Mouse (Mus musculus) liver (tissue): Measurements from ENCODE around the gene Dclk1.

Experiments
- DNase-seq: peaks from one replicate; pipeline ENCODE4 v3.0.0-alpha.2; 2020; ENCODE audit warnings: mixed read lengths

The Dclk1 gene

DNA sequence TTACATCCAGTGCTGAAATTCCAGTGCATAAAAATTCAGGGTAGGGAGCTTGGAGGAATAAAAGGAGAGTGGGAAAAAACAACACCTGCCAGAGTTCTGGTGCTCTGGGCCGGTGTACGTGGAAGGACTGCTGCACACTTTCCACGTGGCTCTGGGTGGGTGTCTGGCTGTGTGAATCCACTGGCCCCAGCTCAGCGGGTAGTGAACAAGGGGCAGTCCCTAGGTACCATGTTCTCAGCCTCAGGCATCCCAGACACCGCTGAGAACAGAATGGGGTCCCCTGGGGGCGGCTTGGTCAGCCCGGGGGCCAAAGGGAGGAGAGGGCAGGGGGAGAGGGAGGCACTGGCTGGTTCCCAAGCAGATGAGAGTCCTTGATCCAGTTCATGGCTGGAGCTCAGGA lies 164.5 kb downstream of the Dclk1 start:
- DNase-seq, result no peak

DNA sequence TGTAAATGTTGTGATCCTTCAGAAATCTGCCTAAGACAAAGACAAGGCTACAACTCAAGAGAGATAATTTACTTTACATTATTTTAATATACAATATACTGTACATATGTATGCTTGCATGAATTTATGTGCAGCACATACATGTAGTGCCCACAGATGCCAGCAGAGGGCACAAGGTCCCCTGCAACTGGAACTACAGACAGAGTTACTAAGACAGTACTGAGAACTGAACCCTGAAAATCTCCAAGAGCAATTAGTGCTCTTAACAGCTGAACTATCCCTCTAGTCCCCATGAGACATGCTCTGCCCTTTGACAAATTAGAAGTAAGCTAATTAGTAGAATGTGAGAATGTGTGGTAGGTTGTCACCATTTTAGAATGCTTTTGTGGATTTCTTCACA lies 169.4 kb downstream of the Dclk1 start:
- DNase-seq, result no peak

DNA sequence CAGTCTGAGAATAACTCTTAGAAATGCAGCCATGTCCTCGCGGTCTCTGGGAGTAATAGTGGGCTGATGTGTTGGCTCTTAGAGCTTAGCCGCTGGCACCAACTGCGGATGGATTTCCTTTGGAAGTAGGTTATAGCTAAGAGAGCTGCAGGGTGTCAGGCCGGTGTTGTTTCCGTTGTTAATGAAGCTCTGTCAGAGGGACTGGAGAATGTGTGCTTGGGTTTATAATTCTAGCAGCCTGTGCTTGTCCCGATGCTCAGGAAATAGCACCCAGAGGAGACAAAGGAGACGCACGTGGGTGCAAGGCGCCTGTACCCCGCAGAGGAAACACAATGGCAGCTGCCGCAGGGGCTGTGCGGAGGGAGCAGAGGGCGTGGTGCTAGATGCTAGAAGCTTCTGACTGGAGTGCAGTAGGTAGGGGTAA lies 173.4 kb downstream of the Dclk1 start:
- DNase-seq, result no peak

DNA sequence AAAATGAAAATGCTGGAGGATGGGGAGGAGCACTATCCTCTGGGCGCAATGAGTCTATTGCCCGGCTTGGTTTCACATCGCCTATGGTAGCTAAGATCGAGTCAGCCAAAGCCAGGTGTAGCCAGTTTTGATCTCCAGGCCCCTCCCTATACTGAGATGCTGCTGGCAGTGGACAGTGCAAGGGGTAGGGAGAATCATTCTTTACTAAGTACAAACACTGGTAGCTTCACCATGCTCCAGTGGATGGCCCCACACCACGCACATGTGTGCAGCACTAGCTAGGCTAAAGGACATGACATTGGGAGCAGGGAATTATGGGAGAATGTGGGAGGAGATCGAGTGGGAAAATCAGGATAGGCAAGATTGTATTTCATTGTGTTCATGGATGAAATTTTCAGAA lies 176.7 kb downstream of the Dclk1 start:
- no peak for DNase-seq

DNA sequence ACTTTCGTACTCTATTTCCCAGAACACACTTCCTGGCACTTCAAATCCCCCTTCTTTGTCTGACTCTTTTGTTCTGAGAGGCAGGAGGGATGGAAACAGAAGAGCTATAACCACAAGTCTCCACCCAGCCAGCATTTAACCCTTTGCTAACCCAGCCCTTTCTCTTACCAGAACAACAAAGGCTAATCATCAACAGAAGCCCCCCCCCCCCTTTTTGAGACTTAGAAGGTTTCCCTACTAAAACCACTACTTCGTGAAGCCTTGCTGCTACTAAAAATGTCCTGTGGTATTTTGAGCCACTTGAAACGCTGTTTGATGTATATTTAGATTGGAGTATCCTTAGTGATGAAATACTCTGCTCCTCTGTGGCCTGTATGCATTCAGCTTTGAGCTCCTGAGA lies 177.2 kb downstream of the Dclk1 start:
- DNase-seq, result no peak

DNA sequence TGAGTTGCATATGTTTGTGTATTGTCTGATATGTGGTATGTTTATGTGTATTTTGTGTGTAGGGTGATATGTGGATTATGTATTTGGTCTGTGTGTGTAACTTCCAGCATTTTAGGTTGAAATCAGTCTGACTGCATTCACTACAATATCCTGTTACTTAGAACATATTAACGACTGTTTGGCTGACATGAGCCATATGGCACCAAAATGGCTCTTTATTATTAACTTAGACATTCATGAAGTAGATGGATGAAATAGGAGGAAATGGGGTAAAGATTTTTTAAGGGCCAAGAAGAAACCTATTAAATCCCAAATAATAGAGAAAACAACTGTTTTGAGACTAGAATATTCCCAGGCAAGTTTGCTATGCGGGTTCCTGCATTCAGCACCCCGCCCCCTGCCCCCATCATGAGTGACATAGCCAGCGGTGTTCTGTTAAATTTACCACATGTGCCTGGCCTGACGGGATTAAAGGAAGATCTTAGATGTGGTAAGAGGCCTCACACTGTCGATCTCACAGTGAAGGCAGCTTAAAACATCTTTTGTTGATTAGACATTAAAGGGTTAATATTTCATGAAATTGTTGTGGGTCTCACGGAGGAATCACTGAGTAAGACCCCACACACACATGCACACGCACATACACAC lies 178.4 kb downstream of the Dclk1 start:
- no peak for DNase-seq

DNA sequence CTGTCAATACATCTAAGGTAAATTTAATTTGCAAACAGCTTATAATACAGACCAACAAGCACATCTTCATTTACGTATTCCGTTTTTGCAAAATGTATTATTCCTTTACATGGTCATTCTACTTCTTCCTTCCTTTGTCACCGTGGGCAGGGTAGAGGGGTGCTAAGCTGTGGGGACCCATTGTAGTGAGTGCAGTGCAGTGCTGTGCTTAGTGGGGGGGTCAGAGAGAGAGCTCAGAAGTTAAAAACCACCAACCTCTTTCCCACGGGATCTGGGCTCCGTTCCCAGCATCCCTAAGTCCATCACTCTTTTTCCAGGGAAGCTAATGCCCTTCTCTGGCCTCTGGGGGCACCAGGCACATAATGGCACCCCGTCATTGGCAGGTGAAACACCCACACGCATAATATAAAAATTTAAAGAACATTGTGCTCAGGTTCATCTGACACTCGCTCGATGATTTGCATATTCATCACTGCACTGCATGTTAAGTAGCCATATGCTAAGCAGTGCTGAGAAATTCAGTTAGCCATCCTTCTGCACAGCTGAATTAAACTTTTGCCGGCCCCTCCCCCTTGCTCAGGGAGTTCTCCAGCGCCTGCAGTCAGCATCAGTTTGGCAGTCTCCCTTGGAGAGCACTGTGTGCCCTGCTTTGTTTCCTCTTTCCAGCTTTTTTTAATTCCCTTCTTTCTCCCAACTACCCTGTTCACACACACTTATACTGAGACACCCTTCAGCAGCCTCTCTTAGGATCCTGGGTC lies 181.7 kb downstream of the Dclk1 start:
- DNase-seq, result no peak

DNA sequence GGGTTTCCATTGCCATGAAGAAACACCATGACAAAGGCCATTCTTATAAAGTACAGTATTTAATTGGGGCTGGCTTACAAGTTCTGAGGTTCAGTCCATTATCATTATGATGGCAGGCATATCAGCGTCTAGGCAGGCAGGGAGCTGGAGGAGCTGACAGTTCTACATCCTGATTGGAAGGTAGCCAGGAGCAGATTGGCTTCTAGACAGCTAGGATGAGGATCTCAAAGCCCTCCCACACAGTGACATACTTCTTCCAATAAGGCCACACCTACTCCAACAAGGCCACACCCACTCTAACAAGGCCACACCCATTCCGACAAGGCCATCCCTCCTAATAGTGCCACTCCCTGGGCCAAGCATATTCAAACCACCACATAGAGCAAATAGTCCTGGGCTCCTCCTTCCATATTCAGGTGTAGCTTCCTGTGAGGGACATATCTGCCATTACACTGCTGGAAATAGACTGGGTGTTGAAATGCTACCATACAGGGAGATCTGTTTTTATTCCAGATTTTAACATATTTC lies 187.9 kb downstream of the Dclk1 start:
- DNase-seq, result no peak

DNA sequence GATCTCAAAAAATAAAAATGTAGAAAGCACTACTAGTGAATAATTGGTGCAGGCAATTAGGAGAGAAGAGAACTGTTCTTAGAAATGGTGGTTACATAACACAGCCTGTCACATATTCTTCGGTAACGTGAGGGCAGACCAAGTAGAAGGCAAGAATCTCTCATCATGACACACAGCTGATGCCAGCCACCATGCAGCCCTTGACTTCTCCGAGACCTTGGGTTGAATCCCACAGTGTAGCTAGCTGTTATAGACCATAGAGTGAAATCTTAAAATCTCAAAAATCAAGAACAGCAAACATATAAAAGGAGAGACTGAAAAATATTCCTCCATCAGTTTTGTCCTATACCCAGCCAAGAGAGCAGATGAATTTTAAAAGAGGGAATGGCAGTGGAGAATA lies 189.1 kb downstream of the Dclk1 start:
- no peak for DNase-seq

DNA sequence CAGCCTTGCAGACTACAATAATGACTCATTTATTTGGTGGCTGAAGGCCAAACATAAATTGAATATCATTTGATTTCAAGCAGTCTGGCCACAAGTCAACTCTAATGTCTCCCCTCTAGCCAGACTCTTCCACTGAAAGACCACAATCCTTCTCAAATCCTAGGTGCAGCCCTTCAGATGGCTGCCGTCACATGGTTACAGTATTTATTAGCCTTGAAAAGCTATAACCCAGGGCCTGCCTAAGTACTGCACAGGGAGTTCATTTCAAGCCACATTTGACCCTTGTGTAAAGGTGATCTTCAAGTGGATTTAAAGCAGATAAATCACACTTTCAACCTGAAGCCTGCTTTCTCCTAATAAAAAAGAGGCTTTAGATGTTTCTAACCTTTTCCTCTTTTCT lies 192.1 kb downstream of the Dclk1 start:
- DNase-seq, result no peak

DNA sequence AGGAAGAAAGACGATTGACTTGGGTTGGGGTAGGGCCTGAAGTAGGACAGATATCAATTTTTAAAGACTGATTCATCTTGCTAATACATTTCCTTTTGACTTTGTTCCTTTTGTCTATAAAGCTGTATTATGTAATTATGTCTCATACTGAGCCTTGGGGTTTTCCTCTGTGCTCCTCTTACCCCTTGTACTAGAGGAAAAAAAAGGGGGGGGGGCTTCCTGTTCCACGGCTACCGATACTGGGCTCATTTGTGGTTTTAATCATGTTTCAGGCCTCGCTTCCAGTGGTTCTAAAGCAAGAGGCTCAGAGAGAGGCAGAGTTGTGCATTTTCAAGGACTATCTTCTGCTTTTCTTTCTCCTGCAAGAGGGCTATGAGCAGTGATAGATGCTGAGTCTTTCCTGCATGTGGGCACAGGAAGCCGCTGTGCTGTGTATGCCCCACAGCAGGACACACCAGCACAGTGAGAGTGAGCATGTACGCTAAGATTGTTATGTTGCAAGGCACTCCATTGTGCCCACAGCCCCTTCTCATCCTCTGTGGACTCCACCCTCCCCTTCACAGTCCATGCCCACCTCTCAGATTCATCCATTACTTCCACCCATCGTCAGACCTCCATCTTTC lies 196.8 kb downstream of the Dclk1 start:
- no peak for DNase-seq

DNA sequence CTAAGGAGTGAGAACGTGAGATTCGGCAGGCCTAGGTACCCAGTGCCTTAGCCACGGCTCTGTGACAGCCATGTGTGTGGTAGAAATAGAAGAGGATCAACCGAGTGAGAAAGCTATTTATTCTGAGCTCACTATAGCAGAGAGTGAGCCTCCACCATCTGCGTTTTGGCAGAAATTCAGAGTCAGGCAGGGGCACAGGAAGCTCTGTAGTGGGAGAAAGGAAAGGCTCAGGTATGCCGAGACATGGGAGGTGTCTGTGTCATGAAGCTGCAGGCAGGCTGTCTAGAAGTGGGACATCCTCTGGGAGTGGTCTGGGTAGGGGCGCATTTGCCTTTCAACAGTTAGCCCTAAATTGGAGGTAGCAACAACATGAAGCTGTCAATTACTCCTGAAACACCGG lies 198.2 kb downstream of the Dclk1 start:
- no peak for DNase-seq

DNA sequence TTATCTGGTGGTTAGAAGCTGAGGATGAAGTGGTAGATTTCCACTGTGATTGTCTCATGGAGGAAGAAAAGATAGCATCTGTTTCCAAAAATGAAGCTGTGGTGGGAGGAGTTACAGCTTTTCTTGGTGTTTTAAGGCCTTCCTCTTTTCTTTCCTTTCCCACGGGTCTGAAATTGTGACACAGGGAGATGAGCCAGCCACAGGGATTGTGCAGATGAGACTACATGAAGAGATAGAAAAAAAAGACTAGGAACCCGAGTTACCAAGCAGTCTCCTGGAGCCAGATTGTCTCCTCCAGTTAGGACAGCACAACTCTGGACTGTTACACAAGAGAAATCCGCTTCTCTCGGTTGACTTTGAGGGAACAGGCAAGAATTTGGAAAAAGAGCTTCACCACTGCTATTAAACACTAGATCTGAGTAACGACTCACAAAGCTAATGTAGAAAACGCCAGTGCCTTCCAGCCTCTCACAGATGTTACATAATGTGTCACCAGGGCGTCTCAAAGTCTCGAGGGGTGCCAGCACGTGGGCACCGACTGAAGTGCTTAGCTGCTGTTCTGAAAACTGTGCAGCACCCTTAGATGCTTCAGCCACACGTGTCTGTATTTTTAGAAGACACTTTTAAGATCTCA lies 200.0 kb downstream of the Dclk1 start:
- DNase-seq, result no peak

DNA sequence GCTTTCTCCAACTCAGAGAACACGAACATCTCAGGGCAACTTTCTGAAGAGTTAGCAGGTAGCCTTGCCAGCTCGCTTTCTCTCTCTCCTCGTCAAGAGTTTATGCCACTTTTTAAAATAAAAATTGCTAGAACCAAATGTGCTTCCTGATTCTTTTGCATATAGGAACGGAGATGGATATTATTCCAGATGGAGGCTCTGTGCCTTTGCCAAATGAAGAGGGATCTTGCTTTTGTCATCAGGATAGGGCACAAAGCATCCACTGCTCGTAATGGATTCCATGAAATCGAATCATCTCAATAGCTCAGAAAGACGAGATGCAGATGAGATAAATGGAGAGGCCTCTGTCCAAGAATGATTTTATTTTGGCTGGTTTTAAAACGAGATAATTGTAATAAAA lies 201.1 kb downstream of the Dclk1 start:
- DNase-seq, result no peak

DNA sequence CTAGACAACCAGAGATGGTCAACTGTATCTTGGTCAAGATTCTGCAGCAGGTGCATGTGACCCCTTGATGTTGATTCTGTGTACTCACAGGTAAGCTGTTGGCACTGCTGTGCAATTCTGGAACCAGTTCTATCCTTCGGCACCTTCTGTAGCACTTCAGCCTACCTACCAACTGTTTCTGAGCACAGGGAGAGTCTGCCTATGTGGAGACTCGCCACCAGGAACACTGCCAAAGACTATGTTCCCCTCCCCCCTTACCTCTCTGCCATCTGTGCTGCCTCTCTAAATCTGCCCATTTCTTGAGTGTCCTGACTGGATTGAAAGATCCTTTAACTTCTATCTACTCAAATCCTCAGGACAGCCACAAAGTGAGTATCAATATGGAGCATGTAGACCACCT lies 201.6 kb downstream of the Dclk1 start:
- DNase-seq, result no peak

DNA sequence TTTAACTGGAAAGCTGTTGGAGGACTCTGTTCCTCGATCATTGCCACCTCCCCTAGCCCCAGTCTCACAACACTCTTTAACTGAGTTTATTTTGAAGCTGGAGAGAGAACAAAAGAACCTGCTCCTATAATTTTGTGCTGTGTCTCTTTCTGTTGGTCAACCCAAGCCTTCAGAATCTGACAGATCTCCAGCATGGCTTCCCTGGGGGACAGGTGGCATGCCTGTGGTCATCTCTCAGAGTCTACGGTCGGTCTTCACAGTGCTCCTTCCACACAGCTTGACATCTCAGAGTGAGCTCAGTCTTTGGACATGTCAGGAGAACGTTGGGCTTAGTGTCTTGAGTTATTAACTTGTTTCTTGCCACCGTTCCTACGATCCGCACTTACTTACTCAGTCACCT lies 204.5 kb downstream of the Dclk1 start:
- DNase-seq, result no peak

DNA sequence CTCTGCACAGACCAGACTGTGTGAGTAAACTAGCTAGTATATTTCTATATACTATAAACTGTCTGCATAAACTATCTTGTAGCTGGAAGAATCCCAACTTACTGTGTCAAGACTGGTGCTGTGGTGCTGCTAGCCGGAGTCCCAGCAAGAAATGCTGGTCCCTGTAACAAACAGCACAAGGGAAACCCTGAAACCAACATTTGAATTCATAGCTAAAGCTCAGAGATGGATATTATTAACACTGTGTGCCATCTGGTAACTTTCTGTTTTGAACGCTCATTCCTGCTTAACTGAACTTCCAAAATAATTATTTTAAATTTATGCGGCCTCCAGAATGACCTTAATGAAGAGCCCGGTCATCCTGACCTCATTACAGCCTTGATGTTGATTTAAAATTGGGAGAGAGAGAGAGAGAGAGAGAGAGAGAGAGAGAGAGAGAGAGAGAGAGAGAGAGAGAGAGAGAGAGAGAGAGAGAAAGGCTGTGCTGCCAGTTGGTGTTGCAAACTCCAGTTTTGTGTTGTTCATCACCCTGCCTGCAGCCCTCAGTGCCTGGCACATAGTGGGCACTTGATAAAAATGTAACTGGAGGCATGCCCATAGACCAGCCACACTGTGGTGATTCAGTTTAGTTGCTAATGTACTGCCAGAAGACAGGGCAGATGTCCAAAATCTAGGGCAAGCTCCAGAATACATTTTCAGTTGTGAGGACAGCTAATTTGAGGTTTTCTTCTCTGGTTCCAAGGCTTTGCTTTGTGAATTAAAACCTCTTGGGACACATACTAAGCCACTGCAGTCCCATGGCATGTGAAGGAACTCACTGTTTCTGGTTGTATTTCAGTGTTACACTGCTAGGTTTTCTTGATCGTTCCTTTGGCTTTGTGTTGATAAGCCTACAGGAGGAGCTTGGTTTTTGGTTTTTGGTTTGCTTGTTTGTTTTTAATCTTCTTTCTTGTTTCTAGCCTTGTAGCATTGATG lies 205.6 kb downstream of the Dclk1 start:
- no peak for DNase-seq

DNA sequence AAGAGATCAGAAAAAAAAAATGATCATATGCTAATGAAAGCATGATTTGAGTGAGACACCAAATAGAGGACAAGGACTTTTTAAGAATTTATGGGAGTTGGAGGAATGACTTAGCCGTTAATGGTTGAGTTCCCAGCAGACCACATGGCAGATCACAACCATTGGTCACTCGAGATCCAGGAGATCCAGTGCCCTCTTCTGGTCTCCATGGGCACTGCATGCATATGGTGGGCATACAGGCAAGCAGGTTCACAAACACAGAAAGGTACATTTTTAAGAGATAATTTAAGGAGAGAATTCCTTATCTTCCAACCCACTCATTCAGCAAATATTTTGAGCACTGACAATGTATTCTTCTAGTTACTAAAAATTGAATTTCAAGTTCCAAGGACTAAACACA lies 207.0 kb downstream of the Dclk1 start:
- no peak for DNase-seq

DNA sequence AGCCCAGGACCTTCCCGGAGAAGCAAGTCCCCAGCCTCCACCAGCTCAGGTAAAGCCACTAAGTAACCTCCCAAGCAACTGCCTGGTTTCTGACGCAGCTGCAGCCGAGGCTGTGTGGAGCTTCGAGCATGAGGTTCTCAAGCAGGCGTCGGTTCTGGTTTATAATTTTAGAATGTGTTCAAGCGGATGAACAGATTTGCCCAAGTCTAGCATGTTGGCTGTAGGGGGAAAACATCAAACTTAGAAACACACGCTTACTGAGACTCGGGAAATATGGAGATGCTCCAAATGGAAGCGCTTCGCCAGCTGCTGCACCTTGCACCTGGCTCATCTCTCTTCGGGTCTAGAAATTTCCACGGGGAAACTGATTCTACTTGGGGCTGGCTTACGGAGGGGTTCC lies 208.9 kb downstream of the Dclk1 start:
- no peak for DNase-seq

DNA sequence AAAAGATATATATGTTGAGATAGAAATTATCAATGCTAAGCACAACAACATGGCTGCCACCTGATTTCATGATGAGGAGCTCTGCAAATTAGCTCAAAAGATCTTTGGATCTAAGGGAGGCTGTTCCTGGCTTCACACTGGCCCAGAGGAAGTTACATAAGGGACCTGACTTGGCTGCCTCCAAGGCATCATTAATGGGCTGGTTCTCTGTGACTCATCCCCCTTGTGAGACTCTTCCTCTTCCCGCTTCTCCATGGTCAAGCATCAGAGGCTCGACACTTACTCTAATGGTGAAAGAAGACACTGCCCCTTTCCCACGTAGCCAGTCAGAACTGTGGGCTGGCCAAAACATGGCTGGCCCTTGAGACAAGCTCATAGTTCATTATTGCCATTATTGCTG lies 209.7 kb downstream of the Dclk1 start:
- DNase-seq, result no peak

DNA sequence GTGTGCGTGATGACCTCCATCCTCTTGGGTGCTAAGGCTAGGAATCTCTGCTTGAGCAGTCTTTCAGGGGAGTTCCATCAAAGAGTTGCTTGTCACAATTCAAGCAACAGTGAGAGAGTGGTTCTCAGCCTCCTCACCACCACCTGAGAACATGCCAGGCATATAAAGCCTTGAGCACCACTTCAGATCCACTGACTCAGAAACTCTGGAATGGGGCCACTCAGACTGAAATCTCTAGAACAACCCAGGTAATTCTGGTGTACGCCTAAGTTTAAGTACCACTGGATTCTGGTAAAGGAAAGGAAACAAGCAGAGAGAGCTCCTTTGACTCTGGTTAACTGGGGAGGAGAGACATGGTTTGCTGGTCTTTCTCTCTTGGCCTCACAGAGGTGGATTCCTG lies 210.3 kb downstream of the Dclk1 start:
- DNase-seq, result no peak

DNA sequence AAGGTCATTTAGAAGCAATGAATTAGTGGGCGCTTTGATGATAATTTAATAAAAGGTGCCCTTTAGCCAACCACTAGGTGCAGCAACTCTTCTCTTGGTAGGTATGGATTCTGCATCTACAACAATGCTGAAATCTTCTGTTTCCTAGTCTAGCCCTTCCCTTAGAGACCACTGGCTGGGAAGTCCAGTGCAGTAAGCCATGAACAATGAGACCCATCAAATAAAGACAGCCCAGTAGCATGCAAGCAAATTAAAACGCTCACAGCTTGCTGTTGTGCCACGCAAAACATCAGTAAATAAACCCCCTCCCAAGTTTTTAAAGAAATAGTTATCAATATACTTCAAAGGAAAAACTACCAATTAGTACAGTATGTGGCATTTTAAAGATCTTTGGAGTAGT lies 218.9 kb downstream of the Dclk1 start:
- DNase-seq, result no peak
